Mouse (Mus musculus): ENCODE measurements around the gene Vmp1.

GRCm38 (mm10) chr11:86717306-86718065, 33.9 kb upstream of the Vmp1 start:
- TF ChIP-seq CTCF (IDR thresholded peaks at IDR 0.05; ENCODE audit: control insufficient read depth, insufficient read depth, insufficient read length) (no peak), MYOD1 (IDR thresholded peaks at IDR 0.05; ENCODE audit: control insufficient read depth, insufficient read length, low read depth) (no peak)

Data from C2C12 (cell line).